Mouse (Mus musculus) layer of hippocampus, postnatal 10 days (tissue): ENCODE measurements around the gene Tpte. TPM values are rescaled to one million over a fixed set of nuclear protein-coding genes. Genes with fewer than 3 reads are reported as not detected.
A peak's percentile ranks its signal among the peaks of the same experiment; 100 is the strongest.

Experiments
- DNase-seq, 2 experiments: peaks; one replicate each; pipeline ENCODE4 v3.0.0; 2021; ENCODE audit warnings: low spot score in 2 of 2
- total RNA-seq, 2 experiments: library from RNA; stranded (reverse); gene quantifications; 2 replicates each; pipeline ENCODE4 v1.2.3; 2021

Gene Tpte
- total RNA-seq, 2 experiments from 2014 or later, result not detected

DNA sequence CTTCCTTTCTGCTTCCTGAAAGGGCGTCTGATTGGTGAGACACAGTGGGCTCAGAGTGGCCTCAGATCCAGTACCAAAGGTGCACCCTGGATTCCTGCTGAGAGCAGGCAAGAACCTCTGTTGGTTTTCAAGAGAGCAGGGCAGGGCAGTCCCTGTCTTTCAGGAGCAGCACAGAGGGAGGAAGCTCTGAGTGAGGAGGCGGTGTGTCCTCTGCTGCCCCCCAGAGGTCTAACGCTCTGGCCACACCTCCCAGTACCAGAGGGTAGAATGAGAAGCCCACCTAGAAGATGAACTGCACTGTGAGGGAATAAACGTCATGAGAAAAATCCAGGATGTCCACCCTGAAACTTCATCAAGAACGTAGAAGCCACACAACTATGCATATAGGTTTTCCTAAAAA, 93.7 kb downstream of the Tpte start:
- DNase-seq, result peak; percentile 40 to 66

DNA sequence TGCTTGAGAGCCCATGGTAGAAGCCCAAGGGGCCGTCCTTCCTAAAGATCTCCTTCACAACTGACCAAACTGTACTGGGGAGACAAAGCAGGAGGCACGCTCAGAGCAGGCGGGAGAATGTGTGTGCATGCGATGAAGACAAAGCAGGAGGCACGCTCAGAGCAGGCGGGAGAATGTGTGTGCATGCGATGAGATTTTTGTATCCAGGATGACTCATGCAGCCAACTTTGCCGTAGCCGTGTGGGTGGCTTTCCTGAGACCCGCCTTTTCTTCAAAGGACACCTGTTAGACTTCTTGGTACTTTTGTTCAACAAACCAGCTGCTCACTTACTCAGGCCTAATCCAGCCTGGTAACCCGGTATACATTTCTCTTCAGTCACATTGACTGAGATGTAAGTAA, 97.7 kb downstream of the Tpte start:
- no peak for DNase-seq

- no peak for DNase-seq
Observed at GRCm38 (mm10) chr8:22382824-22383595, 99.8 kb downstream of the Tpte start.

- no peak for DNase-seq
Observed at GRCm38 (mm10) chr8:22385158-22385557, 101.9 kb downstream of the Tpte start.

DNA sequence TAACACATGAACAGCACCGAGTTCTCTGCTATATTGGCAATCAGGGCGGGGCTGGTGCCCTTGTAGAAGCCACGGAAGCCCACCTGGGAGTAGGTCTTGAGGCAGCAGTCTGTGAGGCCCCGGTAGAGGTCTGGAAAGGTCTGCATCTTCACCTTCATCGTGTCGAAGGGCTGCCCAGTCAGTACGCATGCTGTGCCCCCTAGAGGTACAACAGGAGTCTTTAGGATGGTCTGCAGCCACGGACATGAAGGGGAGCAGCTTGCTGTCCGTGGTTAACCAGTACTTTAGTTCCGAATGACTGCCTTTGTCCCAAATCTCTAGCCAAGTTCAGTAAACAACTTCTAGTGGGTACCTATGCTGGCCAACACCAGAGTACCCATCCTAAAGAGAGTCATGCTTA, 106.6 kb downstream of the Tpte start:
- no peak for DNase-seq

DNA sequence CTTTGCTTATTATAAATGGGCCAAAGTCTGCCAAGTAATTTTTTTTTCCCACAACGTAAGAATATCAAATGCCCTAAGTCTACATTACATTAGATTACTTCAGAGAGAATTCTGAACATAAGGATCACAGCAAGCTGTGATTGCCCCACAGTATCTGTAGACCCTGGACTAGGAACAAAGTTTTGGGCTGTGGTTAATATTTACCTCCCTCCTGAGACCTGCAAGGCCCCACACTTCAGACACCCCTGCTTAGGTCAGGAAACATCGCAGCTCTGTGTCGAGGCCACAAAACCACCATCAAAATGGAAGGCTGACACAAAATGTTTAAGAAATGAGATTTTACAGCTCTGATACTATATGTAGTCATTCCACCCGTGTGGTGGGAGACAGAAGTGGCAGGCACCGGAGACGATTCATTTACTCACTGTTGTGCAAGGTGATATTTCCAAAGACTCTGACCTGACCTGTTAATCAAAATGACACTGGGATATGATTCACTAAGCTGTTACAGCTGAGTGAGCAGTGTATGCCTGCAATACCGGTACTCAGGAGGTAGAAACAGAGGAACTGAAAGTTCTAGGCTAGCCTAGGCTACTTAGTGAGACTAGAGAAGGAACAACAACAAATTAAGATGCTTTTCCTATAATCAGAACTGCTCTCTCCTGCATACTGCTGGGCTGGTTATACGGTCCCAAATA, 107.7 kb downstream of the Tpte start:
- DNase-seq, result no peak

DNA sequence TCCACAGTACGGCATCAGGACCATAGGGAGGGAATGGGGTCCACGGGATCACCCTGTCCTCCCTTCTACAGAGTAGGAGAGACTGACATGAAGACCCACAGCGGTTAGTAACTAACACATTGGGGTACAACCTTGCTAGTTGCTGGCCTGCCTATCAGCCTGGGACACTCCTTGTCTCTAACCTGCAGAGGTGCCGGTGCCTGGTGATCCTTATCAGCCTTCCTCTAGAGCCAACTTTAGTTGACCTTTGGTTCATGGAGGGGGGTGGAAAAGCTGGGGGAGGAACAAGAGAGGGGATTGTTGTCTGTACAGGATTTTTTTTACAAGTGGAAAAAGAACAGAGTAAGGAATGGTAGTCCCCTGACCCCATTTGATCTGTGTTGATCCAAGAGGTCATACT, 111.2 kb downstream of the Tpte start:
- DNase-seq, result no peak

GRCm38 (mm10) chr8:22395256-22395655, 112.0 kb downstream of the Tpte start:
- no peak for DNase-seq

DNA sequence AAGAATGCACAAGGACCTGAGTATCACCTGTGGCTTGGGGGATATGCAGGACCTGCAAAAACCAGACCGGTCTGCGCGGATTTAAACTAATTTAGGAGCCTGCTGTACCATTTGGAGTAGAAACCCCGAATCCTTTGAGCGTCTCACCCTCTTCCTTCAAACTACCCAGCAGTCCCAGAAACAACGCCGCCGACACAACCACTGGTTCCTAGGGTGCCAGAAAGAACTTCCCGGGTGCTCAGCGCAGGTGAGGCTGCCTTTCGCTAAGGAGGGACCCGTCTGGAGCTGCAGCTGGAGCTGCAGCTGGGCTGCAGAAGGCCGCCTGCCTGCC, 114.5 kb downstream of the Tpte start:
- no peak for DNase-seq

DNA sequence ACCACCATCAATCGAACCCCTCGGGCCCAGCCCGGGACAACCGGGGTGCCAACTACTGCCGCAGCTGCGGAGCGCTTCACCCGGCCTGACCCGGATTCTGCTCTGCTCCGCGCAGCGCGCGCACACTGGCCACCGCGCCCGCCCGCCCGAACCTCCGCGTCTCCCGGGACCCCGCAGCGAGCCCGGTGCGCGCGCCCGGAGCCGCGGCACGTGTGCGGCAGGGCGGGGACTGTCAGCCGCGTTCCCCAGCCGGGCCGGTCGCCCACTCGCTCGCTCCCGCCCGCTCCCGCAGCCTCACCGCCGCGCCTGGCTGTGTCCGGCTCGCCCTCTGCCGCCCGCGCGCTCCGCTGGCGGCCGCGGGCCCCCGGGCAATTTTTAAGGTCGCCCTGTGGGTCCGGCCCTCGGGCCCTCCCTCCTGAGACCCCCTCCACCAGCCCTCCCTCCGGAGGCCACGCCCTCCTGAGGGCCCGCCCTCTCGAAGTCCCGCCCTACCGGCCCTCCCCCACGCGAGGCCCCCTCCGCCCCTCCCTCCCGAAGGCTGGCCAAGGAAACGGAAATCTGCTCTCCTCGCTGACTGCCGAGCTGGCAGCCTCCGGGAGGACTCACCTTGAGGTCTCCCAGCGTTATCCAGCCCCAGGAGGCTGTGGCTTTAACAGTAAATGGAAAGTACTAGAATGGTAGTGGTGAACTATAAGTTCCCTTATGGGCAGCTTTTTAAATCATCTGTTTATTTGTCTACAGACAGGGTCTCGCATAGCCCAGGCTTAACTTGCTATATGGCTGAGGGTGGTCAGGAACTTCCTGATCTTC, 115.1 kb downstream of the Tpte start, which contains the start of gene Slc25a15:
Gene Slc25a15, minus strand, starts transcription at position 456 of the 810 bp plus-strand sequence.
- DNase-seq, result peak; percentile 89 to 92

- DNase-seq, result no peak
Observed at GRCm38 (mm10) chr8:22399285-22399880, 116.1 kb downstream of the Tpte start.

- no peak for DNase-seq
Observed at GRCm38 (mm10) chr8:22400593-22400992, 117.4 kb downstream of the Tpte start.

GRCm38 (mm10) chr8:22403235-22403634, 120.0 kb downstream of the Tpte start:
- no peak for DNase-seq

GRCm38 (mm10) chr8:22405733-22406132, 122.5 kb downstream of the Tpte start:
- no peak for DNase-seq

DNA sequence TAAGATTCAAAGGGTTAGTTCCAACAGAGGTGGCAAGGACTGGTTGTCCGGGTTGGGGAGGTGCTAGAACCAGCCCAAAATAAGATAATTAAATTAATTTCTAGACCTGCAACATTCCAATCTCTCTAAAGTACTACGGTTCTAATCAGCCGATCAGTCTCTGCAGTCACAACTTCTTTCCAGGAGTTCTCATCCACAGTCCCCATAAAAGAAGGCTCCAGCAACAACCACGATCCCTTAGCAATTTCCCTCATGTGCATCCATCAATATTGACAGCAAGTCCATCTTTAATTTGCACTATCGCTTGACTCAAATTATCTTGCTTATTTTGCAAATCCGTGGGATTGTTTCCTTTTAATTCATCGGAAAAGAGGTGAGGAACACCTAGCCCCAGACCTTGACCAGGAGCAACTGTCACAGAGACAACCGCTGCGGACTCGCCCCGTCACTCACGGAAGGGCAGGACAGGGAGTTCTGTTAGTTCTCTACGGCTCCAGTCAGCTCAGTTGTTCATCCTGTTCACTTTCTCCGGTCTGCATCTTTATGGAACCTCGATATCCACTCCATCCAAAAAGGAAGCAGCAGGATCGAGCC, 127.5 kb downstream of the Tpte start:
- DNase-seq, result no peak

- peak; percentile 84 to 89 for DNase-seq
Observed at GRCm38 (mm10) chr8:22411282-22411702, 128.1 kb downstream of the Tpte start, which contains the start of gene Mrps31. Gene Mrps31 (plus strand): TSS chr8:22411361.

DNA sequence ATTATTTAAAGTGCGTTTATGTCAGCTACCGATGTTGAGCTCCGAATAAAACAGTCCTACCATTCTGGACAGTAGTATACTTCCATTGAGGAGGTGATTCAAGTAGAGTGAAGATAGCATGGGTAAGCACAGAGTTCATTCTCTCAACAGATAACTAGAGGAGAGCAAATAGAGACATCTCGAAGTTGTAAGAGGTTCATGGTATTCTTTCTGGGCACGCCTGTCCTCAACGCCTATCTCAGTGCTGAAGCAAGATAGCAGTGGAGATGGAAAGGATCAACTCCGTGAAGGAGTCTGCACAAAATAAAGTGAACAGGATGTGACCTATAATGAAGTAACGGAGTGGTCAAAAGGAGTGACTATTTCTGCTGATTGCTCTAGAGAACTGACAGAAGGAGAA, 128.7 kb downstream of the Tpte start:
- no peak for DNase-seq
